Comparison of ENCODE assay signal across 8 mouse cellular contexts in the genomic region with DNA sequence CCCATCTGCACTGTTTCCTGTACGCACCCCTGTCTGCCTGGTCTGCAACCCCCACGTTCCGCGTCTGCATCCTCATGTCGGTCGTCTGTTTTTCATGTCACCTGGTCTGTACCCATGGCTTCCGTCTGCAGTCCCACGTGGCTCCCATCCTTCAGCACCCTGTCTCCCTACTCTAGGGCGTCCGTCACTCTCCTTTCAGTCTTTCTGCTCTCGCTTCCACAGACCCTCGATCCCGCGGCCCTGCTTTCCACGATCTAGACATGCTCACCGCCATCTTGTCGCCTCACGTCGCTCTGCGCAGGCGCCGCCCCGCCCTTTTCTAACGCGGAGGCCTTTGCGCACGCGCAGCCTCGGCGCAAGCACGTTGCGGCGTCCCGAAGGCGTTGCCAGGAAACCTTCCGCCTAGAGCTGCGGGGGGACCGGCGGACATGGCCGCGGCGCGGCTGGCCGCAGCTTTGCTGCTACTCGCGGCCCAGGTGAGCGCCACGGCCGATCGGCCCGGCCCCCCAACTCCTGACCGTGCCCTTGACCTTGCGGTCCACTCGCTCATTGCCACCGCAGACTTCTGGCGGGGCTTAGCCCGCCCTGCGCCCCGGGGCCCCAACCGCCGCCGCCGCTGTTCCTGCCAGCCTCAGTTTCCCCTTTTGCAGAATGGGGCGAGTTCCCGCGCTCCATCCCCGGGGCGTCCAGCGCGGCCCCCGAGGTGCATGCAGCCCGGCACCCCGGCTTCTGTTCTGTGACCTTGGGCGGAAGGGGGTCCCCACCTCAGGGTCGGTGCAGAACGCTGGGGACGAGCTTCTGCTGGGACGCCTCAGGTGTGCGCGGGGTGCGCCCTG. TPM values are rescaled to one million over a fixed set of nuclear protein-coding genes. Genes with fewer than 3 reads are reported as not detected.
DNase-seq lines count a peak whose midpoint lies in the region; ATAC-seq and TF ChIP-seq lines count a peak whose summit lies in the region.

Gene Lsm7, minus strand, starts transcription at position 297 of the 836 bp plus-strand sequence.
Gene Sppl2b, plus strand, starts transcription at position 363 of the 836 bp plus-strand sequence.

- TF ChIP-seq CTCF in cortical plate, adult 2 months (IDR thresholded peaks at IDR 0.05; ENCODE audit: extremely low read depth, insufficient read depth, low read length), result no peak

- peak; percentile 70 for ATAC-seq in activated CD4-positive, CD25-positive, alpha-beta regulatory T cell, adult 4 months
- ATAC-seq in megakaryocyte progenitor cell, adult 5-6 weeks (replicated peaks; ENCODE audit: poor library complexity), result peak; percentile 49

- peaks cover 4% of the 10 kb centered on the region; the same call in 1 of the 2 replicates for H3K4me1 ChIP-seq in cortical plate, adult 2 months (ENCODE audit: control insufficient read depth, insufficient read depth, low read length)

- peak within 1 kb of the TSS; percentile 73; the same call in 1 of the 2 replicates for H3K27ac ChIP-seq in cortical plate, adult 2 months (ENCODE audit: insufficient read depth, low read length)

- peak; percentile 85 for TF ChIP-seq POLR2A in cortical plate, adult 2 months (IDR thresholded peaks at IDR 0.05; ENCODE audit: extremely low read depth, insufficient read depth, low read length)

- H3K4me3 ChIP-seq in cortical plate, adult 2 months (ENCODE audit: insufficient read depth, low read length), result peak within 1 kb of the TSS; percentile 93

- peak; percentile 99 for DNase-seq in gastrocnemius, postnatal 10 days
- peak; percentile 98 for DNase-seq in induced T-regulatory cell, adult 2 months (ENCODE audit: low read depth)
- DNase-seq in left cerebral cortex, adult 9 months (ENCODE audit: low spot score in 2 of 2), result peak; percentile 86 to 97
- DNase-seq in right cerebral cortex, postnatal 14 days, result peak; percentile 96
- peak; percentile 96 to 97 for DNase-seq in urinary bladder, postnatal 36 days (ENCODE audit: low spot score in 2 of 2)

RNA-seq across cellular contexts. Expression of gene Lsm7, which starts in this region (rescaled TPM):
- 100 to 1,000 TPM; 202 to 214 TPM for polyA plus RNA-seq in activated CD4-positive, CD25-positive, alpha-beta regulatory T cell, adult 4 months (2017; shearing (Covaris generic))
- 223 and 238 TPM in 2 replicates for polyA plus RNA-seq in cortical plate, adult 2 months (2012; rRNA removed)
- 10 to 100 TPM; 36.8 to 42.4 TPM for total RNA-seq in gastrocnemius, postnatal 10 days (2021)
- 125 and 137 TPM in 2 replicates for total RNA-seq in megakaryocyte progenitor cell, adult 5-6 weeks (2015)
- 307 and 354 TPM in 2 replicates for total RNA-seq in megakaryocyte progenitor cell, adult 5-6 weeks (2017)

RNA-seq across cellular contexts. Expression of gene Sppl2b, which starts in this region (rescaled TPM):
- polyA plus RNA-seq in activated CD4-positive, CD25-positive, alpha-beta regulatory T cell, adult 4 months (2017; shearing (Covaris generic)), result 10 to 100 TPM in 1 of 2 experiments, 1 to 10 TPM in 1; 8.9 to 18.4 TPM
- 94.2 and 96.5 TPM in 2 replicates for polyA plus RNA-seq in cortical plate, adult 2 months (2012; rRNA removed)
- 10 to 100 TPM; 30.5 to 33.0 TPM for total RNA-seq in gastrocnemius, postnatal 10 days (2021)
- 17.7 and 18.2 TPM in 2 replicates for total RNA-seq in megakaryocyte progenitor cell, adult 5-6 weeks (2015)
- 29.4 and 39.4 TPM in 2 replicates for total RNA-seq in megakaryocyte progenitor cell, adult 5-6 weeks (2017)

Comparison
In these comparisons a context has a peak if more than half of its experiments do, and no peak if none do; other contexts are left out.
1. Peak in every context shown above with its lines: DNase-seq, ATAC-seq, H3K4me3 ChIP-seq and H3K27ac ChIP-seq.